Mouse (Mus musculus) cerebellum, postnatal 25 days (tissue): Measurements from ENCODE around the gene Hyal5.

ENCODE experiments used
- DNase-seq, 2 experiments: peaks; one replicate each; pipeline ENCODE4 v3.0.0; 2021; ENCODE audit warnings: mixed read lengths in 2 of 2

Gene Hyal5

DNA sequence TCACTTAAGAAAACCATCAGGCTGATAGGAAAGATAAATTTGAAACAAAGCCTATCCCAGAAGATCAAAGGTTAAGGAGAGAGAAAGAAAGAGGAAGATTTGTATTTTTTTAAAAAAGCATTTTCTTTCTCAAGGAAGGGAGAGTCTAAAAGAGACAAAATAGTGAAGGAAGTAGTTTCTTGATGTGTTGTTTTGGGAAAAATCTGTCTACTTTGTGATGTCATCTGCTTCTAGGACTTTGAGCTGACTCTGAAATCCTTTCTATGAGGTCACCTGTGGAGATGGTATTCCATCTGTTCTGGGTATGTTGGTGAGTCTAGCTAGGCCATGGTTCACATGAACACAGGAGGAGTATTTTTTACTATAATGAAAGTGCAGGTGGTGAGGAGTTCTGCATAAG is at the start of gene Hyal5:
TSS of gene Hyal5 (plus strand) at position 301 of the 400 bp plus-strand sequence.
- no peak for DNase-seq

DNA sequence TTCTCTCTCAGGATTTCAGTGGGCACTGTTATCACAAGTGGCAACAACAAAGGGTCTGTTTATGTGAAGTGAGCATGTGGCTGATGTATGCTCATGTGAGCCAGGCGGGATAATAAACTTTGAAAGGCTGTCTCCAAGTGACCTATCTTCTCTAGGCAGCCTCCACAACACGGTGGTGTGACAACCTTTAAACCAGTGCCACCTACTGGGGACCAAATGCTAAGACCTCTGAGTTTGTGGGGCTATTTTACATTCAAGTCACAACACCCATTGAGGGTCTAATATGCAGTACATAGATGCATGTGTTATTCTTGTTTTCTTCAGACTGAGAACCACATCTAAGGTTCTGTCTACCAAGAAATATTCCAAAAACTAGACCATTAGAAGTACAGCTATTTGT is 35.7 kb upstream of the Hyal5 start:
- peak in 1 of 2 experiments; percentile 9 for DNase-seq

- peak; percentile 4 to 26 for DNase-seq
These were observed 2.5 kb downstream of the Hyal5 start for GRCm38 (mm10) chr6:24860320-24860719.

DNA sequence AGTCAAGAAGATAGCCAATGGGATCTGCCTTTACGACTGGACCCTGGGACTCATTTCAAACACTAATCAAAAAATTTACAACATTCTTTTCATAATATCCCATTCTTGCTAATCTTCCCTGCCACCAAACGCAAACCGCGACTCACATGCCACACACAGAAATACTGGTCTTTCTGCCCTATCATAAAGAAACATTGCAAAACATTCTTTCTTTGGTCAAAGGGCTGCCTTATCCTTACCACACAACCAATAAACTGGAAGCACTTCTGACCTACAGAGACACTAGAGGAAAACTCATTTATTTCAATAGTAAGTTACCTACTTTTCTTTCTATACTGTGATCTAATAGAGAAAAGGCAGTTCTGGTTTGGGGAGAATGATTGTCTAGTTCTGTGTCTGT is 5.9 kb downstream of the Hyal5 start:
- no peak for DNase-seq

- peak in 1 of 2 experiments; percentile 8 for DNase-seq
These were observed 36.5 kb downstream of the Hyal5 start for GRCm38 (mm10) chr6:24894146-24894873.

DNA sequence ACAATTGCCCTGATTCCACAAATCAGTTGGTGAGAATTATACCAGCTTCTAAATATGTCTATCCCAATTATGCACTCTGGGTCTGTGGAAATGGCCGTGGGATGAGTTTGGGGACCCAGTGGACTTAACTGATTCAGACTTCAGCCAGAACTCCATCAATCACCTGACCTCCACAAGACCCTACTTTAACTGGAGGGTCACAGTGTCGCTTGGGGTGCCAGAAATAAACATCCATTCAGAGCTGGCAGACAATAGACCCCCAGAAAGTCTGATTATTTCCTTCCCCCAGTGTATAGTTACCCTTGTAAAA is 37.0 kb downstream of the Hyal5 start:
- DNase-seq = no peak

DNA sequence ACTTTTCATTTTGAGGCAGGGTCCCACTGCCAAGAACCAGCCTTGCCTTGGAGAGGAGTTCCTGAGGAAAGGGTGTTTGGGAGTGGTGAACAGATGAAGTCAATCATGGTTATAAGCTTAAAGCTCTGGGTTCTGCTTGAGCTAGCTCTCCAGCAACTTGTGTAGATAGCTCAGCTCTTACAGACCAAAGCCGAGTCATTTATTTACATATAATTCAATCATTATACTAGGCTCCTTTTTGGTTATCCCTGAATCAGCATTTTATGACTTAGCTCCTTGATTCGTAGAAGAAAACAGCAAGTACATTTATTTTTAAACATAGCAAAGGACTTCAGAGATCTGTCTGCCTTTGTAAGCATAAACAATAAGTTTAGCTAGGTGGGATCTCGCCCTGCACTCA is 47.3 kb downstream of the Hyal5 start:
- DNase-seq = no peak

DNA sequence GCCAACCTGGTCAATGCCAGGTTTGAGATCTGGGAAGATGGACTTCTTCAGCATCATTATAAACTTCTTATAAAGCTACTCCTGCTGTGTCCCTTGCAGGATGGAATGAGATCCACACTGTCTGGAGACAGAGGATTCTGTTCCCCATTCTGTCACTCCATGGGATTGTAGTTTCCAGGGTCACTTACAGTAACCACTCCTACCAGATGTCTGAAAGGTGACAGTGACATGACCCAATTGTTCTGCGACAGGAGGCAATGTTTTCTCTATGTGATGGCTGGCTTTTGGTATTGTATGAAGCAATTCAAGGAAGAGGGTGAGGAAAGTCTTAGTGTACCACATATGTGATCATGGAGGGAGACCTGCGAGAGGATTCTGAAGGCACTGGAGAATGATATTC is 50.0 kb downstream of the Hyal5 start:
- no peak for DNase-seq

DNA sequence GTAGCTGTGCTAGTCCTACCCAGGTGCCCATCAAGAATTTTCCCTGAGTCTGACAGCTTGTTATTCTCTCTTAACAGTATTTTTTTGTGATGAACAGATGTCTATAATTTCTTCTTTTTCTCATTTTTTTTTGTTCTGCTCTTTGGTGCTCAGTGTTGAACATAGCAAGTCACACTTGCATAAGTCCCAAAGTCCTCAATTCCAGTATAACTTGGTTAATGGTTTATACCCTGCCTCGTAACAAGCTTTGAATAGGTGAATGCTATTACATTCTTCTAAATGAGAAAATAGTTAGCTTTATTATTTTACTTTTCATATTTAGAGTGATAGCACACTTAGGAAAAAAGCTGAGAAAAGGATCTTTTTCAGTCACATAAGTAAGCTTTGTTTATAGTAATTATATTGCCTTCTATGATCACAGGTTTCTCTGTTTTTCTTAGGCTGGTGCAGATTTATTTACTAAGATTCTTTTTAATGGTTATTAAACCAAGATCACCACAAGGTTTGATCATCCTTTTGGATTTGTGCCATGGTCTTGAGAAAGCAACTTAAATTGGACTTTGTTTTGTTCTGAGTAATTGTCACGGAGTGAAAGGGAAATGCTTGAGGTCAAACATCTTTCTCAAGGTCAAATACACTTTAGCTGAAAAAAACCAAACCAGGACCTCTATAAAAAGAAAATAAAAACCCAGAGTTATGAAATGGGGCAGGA is 52.4 kb downstream of the Hyal5 start:
- DNase-seq = no peak

DNA sequence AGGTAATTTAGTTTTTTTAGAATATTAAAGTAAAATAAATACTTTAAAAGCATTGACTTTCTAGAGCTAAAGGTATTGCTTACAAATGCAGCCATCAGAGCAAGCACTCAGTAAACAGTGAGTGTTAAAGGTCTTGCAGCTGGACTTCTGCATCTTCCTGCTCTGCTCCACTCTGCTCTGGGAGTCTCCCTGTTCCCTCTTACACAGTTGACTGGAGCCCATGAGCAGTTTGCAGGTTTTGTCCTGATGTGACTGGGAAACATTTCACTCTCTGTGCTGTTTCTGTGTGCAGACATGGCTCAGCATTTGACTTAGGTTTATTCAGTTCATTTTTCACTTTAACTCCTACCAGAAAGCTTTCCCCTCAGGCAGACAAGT is 52.9 kb downstream of the Hyal5 start:
- no peak for DNase-seq

- DNase-seq = no peak
These were observed 55.8 kb downstream of the Hyal5 start for GRCm38 (mm10) chr6:24913591-24913990.

DNA sequence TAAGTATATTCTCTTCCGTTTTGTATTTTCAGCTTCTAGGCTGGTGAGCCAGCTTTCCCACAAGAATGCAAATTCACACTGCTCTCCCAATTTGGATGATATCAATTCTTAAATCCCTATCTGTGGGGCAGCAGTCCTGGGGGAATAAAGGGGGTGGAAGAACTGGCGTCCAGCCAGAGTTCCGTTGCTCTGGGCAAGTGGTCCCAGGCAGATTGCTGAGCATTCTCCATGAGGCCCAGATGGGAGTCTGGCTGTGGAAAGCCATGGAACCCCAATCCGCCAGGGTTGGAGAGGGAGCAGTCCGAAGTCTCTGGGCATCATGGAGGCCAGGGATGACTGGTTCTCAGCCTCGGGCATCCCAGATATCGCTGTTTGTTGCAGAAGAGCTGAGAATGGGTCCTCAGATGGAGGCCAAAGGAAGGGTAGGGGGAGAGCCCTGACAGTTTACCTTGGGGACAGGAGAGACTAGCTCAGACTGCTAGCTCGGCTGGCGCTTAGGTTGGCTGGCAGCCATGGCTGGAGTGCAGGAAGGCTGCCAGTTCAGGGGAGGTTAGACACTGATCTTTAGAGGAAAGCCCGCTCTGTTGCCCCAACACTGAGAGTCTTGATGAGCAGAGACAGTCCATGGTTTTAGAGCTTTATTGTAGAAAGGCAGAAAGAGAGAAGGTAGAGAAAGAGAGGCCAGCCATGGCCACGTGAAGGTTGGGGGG is 67.4 kb downstream of the Hyal5 start:
- peak; percentile 52 to 73 for DNase-seq
